Mouse (Mus musculus) thymus, adult 2 months (tissue): ENCODE data around the gene Tk2.
"Not testable (repeated sequence)": the region's sequence is repeated elsewhere in the genome, so short reads cannot be mapped to it uniquely, and the experiment has no call there.

Source experiments
- CTCF ChIP-seq: fragments of 200-500 bp; IDR thresholded peaks from 2 replicates; pipeline ENCODE4 v1.5.1; 2012; ENCODE audit warnings: mild to moderate bottlenecking, control low read depth, low read length, moderate library complexity, borderline replicate concordance; ENCODE audit not compliant: control insufficient read depth, poor library complexity, insufficient read depth; ENCODE audit errors: extremely low read depth
- POLR2A ChIP-seq: fragments of 200-500 bp; IDR thresholded peaks from 2 replicates; pipeline ENCODE4 v1.6.1; 2012; ENCODE audit warnings: mild to moderate bottlenecking, low read length, control low read depth, moderate library complexity; ENCODE audit not compliant: control insufficient read depth, poor library complexity, insufficient read depth; ENCODE audit errors: extremely low read depth

DNA sequence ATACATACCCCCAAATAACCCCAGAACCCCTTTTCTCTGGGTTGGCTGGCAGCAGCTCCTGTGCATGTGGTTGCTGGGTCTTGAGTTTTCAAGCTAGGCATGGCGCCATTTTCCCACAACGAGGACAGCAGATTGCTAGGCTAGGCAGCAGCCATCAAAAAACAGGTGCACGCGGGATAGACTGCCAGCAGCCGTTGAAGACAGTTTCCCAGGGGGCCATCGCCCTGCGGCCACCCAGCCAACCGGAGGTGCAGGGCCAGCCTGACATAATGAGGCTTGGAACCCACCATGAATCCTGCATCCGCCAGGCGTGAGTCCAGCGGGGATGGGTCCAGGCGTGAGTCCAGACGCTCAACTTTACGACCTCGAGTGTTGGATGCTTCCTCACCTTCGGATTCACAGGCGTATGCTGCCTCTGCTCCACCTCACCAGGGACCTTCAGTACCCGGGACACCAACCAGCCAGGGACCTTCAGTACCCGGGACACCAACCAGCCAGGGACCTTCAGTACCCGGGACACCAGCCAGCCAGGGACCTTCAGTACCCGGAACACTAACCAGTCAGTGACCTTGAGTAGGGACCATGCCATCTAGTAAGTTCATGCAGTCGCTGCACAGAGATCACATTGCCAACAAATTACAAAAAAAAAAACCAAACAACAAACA lies 16.0 kb upstream of the Tk2 start:
- not testable (repeated sequence) for TF ChIP-seq POLR2A, CTCF
